Mouse (Mus musculus) embryonic facial prominence, embryonic 13.5 days (tissue): ENCODE measurements around the gene Gm20517. TPM values are rescaled to one million over a fixed set of nuclear protein-coding genes. Genes with fewer than 3 reads are reported as not detected.

Experiments
- ATAC-seq: fragments of 200-750 bp; cut with Nextera tagmentation; 2 replicates; pipeline ENCODE4 v1.8.0; 2017; ENCODE audit warnings: low read depth; ENCODE audit not compliant: insufficient number of reproducible peaks, insufficient read depth, low FRiP score, low TSS enrichment
- H3K27ac ChIP-seq: fragments of 300-500 bp; sonication (generic); 2 replicates; pipeline ENCODE4 v1.5.1; 2015; ENCODE audit warnings: moderate library complexity, mild to moderate bottlenecking, inconsistent platforms
- H3K27me3 ChIP-seq: fragments of 300-500 bp; sonication (generic); 2 replicates; pipeline ENCODE4 v1.6.1; 2015; ENCODE audit warnings: mild to moderate bottlenecking, inconsistent platforms
- H3K36me3 ChIP-seq: fragments of 300-500 bp; sonication (generic); 2 replicates; pipeline ENCODE4 v1.6.1; 2015; ENCODE audit warnings: mild to moderate bottlenecking, inconsistent platforms
- H3K4me1 ChIP-seq: fragments of 300-500 bp; sonication (generic); 2 replicates; pipeline ENCODE4 v1.6.1; 2015; ENCODE audit warnings: inconsistent platforms
- H3K4me2 ChIP-seq: fragments of 300-500 bp; sonication (generic); 2 replicates; pipeline ENCODE4 v1.6.1; 2015; ENCODE audit warnings: moderate library complexity, mild to moderate bottlenecking, inconsistent platforms
- H3K4me3 ChIP-seq: fragments of 300-500 bp; sonication (generic); 2 replicates; pipeline ENCODE4 v1.5.1; 2015; ENCODE audit warnings: mild to moderate bottlenecking, inconsistent platforms
- H3K9ac ChIP-seq: fragments of 300-500 bp; sonication (generic); 2 replicates; pipeline ENCODE4 v1.6.1; 2015; ENCODE audit warnings: mild to moderate bottlenecking, inconsistent platforms
- H3K9me3 ChIP-seq: fragments of 300-500 bp; sonication (generic); 2 replicates; pipeline ENCODE4 v1.6.1; 2016; ENCODE audit warnings: inconsistent platforms
- WGBS: fragments of 180-500 bp; shearing (Covaris S2); methylation state at CpG from one replicate; pipeline ENCODE4 v1.1.7; 2015; ENCODE audit warnings: mixed read lengths; 5-methylcytosine and 5-hydroxymethylcytosine counted together
- polyA plus RNA-seq: library from polyadenylated mRNA; unstranded; fragments of >200 nt; fragmentation: Nextera tagmentation; extraction: Ambion mirVana; gene quantifications from 2 replicates; pipeline ENCODE4 v1.2.1, GENCODE M21; 2015

Gene Gm20517
- polyA plus RNA-seq, 1 experiment from 2014 or later: 0.96 TPM

- no peak overlapping the region for H3K9ac ChIP-seq
- ATAC-seq: no peak
- no peaks in the 10 kb centered on the region for H3K4me1 ChIP-seq
- no peaks in the 10 kb centered on the region for H3K27me3 ChIP-seq
- H3K4me3 ChIP-seq: no peak overlapping the region
- no peak overlapping the region for H3K4me2 ChIP-seq
- WGBS: 93% methylated on average over 4 of the region's 4 CpGs
- H3K9me3 ChIP-seq: no peaks in the 10 kb centered on the region
- no peak overlapping the region for H3K27ac ChIP-seq
- no peaks in the 10 kb centered on the region for H3K36me3 ChIP-seq
These were observed 30.4 kb upstream of the Gm20517 start for GRCm38 (mm10) chr17:47580962-47581361.

GRCm38 (mm10) chr17:47588517-47588916 lies 22.9 kb upstream of the Gm20517 start:
- ATAC-seq: no peak
- H3K9ac ChIP-seq: no peak overlapping the region
- H3K36me3 ChIP-seq: no peaks in the 10 kb centered on the region
- 81% methylated on average over 8 of the region's 8 CpGs for WGBS
- H3K27ac ChIP-seq: no peak overlapping the region
- H3K4me3 ChIP-seq: no peak overlapping the region
- peaks cover 5% of the 10 kb centered on the region for H3K4me1 ChIP-seq
- no peak overlapping the region for H3K4me2 ChIP-seq
- no peaks in the 10 kb centered on the region for H3K9me3 ChIP-seq
- H3K27me3 ChIP-seq: no peaks in the 10 kb centered on the region

GRCm38 (mm10) chr17:47591073-47591472 lies 20.3 kb upstream of the Gm20517 start:
- Histone ChIP-seq H3K4me2 (no peak overlapping the region), H3K36me3 (no peaks in the 10 kb centered on the region), H3K4me1 (peaks cover 8% of the 10 kb centered on the region), H3K4me3 (no peak overlapping the region), H3K9ac (no peak overlapping the region), H3K27me3 (no peaks in the 10 kb centered on the region), H3K27ac (no peak overlapping the region), H3K9me3 (no peaks in the 10 kb centered on the region)
- ATAC-seq: no peak
- 89% methylated on average over 3 of the region's 3 CpGs for whole genome bisulfite sequencing

GRCm38 (mm10) chr17:47593215-47593853 lies 18.1 kb upstream of the Gm20517 start:
- Histone ChIP-seq H3K4me2 (peak overlapping the region; percentile 82), H3K9me3 (no peaks in the 10 kb centered on the region), H3K4me3 (peak overlapping the region; percentile 92), H3K4me1 (peaks cover 31% of the 10 kb centered on the region), H3K27ac (peak overlapping the region; percentile 99), H3K27me3 (no peaks in the 10 kb centered on the region), H3K9ac (peak overlapping the region; percentile 95), H3K36me3 (peaks cover 19% of the 10 kb centered on the region)
- ATAC-seq: peak; percentile 84
- WGBS: under 1% methylated on average over 63 of the region's 63 CpGs

GRCm38 (mm10) chr17:47593854-47594182 lies 17.6 kb upstream of the Gm20517 start:
- Histone ChIP-seq H3K27me3 (no peaks in the 10 kb centered on the region), H3K9me3 (no peaks in the 10 kb centered on the region), H3K4me1 (peaks cover 35% of the 10 kb centered on the region), H3K9ac (peak overlapping the region; percentile 95), H3K36me3 (peaks cover 24% of the 10 kb centered on the region), H3K4me2 (peak overlapping the region; percentile 82), H3K27ac (peak overlapping the region; percentile 99), H3K4me3 (peak overlapping the region; percentile 92)
- ATAC-seq: no peak
- under 1% methylated on average over 13 of the region's 13 CpGs for WGBS

GRCm38 (mm10) chr17:47594183-47594968 lies 17.0 kb upstream of the Gm20517 start:
- Histone ChIP-seq H3K9ac (peak overlapping the region; percentile 95), H3K27ac (peak overlapping the region; percentile 99), H3K4me3 (peak overlapping the region; percentile 92), H3K36me3 (peaks cover 30% of the 10 kb centered on the region), H3K4me1 (peaks cover 36% of the 10 kb centered on the region), H3K27me3 (no peaks in the 10 kb centered on the region), H3K9me3 (no peaks in the 10 kb centered on the region), H3K4me2 (peak overlapping the region; percentile 82)
- no peak for ATAC-seq
- under 1% methylated on average over 43 of the region's 43 CpGs for WGBS

GRCm38 (mm10) chr17:47594969-47595247 lies 16.5 kb upstream of the Gm20517 start:
- Histone ChIP-seq H3K27me3 (no peaks in the 10 kb centered on the region), H3K4me1 (peaks cover 41% of the 10 kb centered on the region), H3K4me2 (peak overlapping the region; percentile 82), H3K27ac (peak overlapping the region; percentile 99), H3K9ac (peak overlapping the region; percentile 95), H3K4me3 (peak overlapping the region; percentile 92), H3K36me3 (peaks cover 35% of the 10 kb centered on the region), H3K9me3 (no peaks in the 10 kb centered on the region)
- no peak for ATAC-seq
- WGBS: 0% methylated on average over 9 of the region's 9 CpGs

- 0% methylated on average over 21 of the region's 21 CpGs for WGBS
These were observed 15.9 kb upstream of the Gm20517 start for GRCm38 (mm10) chr17:47595248-47596161.

GRCm38 (mm10) chr17:47596162-47596838 lies 15.1 kb upstream of the Gm20517 start:
- peak overlapping the region; percentile 95 for H3K9ac ChIP-seq
- 13% methylated on average over 6 of the region's 6 CpGs for WGBS
- H3K27ac ChIP-seq: peak overlapping the region; percentile 99
- no peak; the same call in 1 of the 2 replicates for ATAC-seq
- peaks cover 44% of the 10 kb centered on the region for H3K36me3 ChIP-seq
- H3K27me3 ChIP-seq: no peaks in the 10 kb centered on the region
- no peaks in the 10 kb centered on the region for H3K9me3 ChIP-seq
- H3K4me3 ChIP-seq: peak overlapping the region; percentile 92
- peaks cover 43% of the 10 kb centered on the region for H3K4me1 ChIP-seq
- peak overlapping the region; percentile 82 for H3K4me2 ChIP-seq

More at GRCm38 (mm10) chr17:47595248-47596161, 15.9 kb upstream of the Gm20517 start:
- Histone ChIP-seq H3K27ac (peak overlapping the region; percentile 99), H3K36me3 (peaks cover 37% of the 10 kb centered on the region), H3K9me3 (no peaks in the 10 kb centered on the region), H3K27me3 (no peaks in the 10 kb centered on the region), H3K4me1 (peaks cover 43% of the 10 kb centered on the region), H3K4me3 (peak overlapping the region; percentile 92), H3K4me2 (peak overlapping the region; percentile 82), H3K9ac (peak overlapping the region; percentile 95)
- ATAC-seq: peak; percentile 77

- H3K9me3 ChIP-seq: no peaks in the 10 kb centered on the region
- peaks cover 43% of the 10 kb centered on the region for H3K4me1 ChIP-seq
- H3K9ac ChIP-seq: peak overlapping the region; percentile 95
- H3K4me3 ChIP-seq: peak overlapping the region; percentile 92
- H3K36me3 ChIP-seq: peaks cover 49% of the 10 kb centered on the region
- no peak for ATAC-seq
- WGBS: 73% methylated on average over 5 of the region's 5 CpGs
- peak overlapping the region; percentile 99 for H3K27ac ChIP-seq
- no peaks in the 10 kb centered on the region for H3K27me3 ChIP-seq
- peak overlapping the region; percentile 82 for H3K4me2 ChIP-seq
These were observed 14.6 kb upstream of the Gm20517 start for GRCm38 (mm10) chr17:47596839-47597164.

- peak overlapping the region; percentile 95 for H3K9ac ChIP-seq
- H3K27ac ChIP-seq: peak overlapping the region; percentile 99
- H3K9me3 ChIP-seq: no peaks in the 10 kb centered on the region
- H3K36me3 ChIP-seq: peaks cover 54% of the 10 kb centered on the region
- peaks cover 43% of the 10 kb centered on the region for H3K4me1 ChIP-seq
- no peaks in the 10 kb centered on the region for H3K27me3 ChIP-seq
- ATAC-seq: no peak
- H3K4me2 ChIP-seq: peak overlapping the region; percentile 82
- 51% methylated on average over 13 of the region's 13 CpGs for WGBS
- H3K4me3 ChIP-seq: peak overlapping the region; percentile 92
These were observed 14.1 kb upstream of the Gm20517 start for GRCm38 (mm10) chr17:47597261-47597660.
